Mouse (Mus musculus): ENCODE measurements around the gene Plcb1. TPM values are rescaled to one million over a fixed set of nuclear protein-coding genes. Genes with fewer than 3 reads are reported as not detected.

Gene Plcb1
- polyA plus RNA-seq (2015; fragmentation: Nextera tagmentation; extraction: Ambion mirVana) = 10.7 and 11.8 TPM in 2 replicates

DNA sequence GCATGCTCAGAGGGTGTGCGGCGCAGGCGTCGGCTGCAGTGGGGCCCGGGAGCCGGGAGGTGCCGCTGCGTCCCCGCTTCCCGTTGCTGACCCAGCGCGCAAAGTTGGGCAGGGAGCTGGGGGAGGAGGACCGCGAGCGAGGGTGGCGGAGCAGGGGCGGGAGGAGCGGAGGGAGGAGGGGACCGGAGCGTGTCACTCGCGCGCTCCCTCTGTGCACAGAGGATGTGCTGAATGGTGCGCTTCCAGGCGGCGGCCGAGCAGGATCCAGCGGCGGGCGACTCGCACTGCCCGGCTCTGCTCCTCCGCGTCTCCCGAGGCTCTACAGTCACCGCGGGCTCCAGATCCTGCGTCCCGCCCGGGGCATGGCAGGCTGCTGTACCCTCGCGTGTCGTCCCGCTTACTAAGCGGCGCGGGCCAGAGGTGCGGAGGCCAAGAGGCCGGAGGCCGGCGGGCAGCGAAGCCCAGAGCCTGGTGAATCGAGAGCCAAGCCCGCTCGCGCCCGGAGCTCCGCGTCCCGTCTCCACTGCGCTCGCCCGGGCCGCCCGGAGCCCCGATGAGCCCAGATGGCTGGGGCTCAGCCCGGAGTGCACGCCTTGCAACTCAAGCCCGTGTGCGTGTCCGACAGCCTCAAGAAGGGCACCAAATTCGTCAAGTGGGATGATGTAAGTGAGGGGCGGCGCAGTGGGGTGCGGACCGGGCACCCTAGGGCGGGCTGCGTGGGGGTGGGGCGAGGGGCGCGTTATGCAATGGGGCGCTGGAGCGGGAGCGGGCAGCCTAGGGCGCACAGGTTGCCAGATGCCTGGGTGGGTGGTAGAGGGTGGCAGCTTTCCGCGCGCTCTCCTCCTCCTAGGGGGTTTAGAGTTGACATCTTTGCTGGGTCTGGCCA lies at the start of gene Plcb1:
Gene Plcb1, plus strand, starts transcription at position 98 of the 886 bp plus-strand sequence.
- peak within 1 kb of the TSS; percentile 95 for H3K4me2 ChIP-seq (ENCODE audit: low read depth, low read length)
- H3K9me3 ChIP-seq (ENCODE audit: control insufficient read depth, low read length) = no peaks in the 10 kb centered on the region
- ATAC-seq (ENCODE audit: low read depth) = peak; percentile 98

DNA sequence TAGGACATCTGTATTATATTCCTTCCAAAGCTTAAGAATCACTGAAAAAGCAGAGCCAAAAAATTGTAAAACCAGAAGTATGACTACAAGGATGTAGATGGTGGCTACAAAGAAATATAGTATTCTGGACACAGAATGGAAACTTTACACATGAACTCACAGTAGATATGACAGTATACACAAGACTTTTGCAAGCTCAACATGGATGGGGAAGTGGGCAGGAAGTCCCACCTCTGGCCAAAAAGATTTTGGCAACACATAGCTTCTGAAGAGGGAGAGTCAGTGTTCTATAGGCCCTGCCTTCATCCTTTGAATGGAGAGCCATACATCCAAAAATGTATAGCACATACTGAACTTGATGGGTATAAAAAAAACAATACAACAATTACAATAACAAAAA lies 30.3 kb upstream of the Plcb1 start:
- Histone ChIP-seq H3K4me1 (replicated peaks; ENCODE audit: control insufficient read depth, insufficient read depth, low read length) (no peaks in the 10 kb centered on the region), H3K9me3 (ENCODE audit: control insufficient read depth, low read length) (no peaks in the 10 kb centered on the region), H3K4me3 (ENCODE audit: low read length) (no peak overlapping the region), H3K36me3 (ENCODE audit: control insufficient read depth, insufficient read depth, low read length) (no peaks in the 10 kb centered on the region), H3K27ac (ENCODE audit: low read length) (no peak overlapping the region), H3K4me2 (ENCODE audit: low read depth, low read length) (no peak overlapping the region), H3K9ac (ENCODE audit: low read length) (no peak overlapping the region), H3K27me3 (ENCODE audit: control insufficient read depth, insufficient read depth, low read depth, low read length) (no peaks in the 10 kb centered on the region)
- ATAC-seq (ENCODE audit: low read depth) = no peak

More for the DNA sequence above, at the start of gene Plcb1:
- H3K9ac ChIP-seq (ENCODE audit: low read length) = peak within 1 kb of the TSS; percentile 86
- peak within 1 kb of the TSS; percentile 84 for H3K4me3 ChIP-seq (ENCODE audit: low read length)
- WGBS = under 1% methylated on average over 82 of the region's 88 CpGs
- H3K27me3 ChIP-seq (ENCODE audit: control insufficient read depth, insufficient read depth, low read depth, low read length) = no peaks in the 10 kb centered on the region
- no peaks in the 10 kb centered on the region for H3K36me3 ChIP-seq (ENCODE audit: control insufficient read depth, insufficient read depth, low read length)
- H3K4me1 ChIP-seq (replicated peaks; ENCODE audit: control insufficient read depth, insufficient read depth, low read length) = peaks cover 4% of the 10 kb centered on the region; the same call in 1 of the 2 replicates
- H3K27ac ChIP-seq (ENCODE audit: low read length) = peak within 1 kb of the TSS; percentile 81

DNA sequence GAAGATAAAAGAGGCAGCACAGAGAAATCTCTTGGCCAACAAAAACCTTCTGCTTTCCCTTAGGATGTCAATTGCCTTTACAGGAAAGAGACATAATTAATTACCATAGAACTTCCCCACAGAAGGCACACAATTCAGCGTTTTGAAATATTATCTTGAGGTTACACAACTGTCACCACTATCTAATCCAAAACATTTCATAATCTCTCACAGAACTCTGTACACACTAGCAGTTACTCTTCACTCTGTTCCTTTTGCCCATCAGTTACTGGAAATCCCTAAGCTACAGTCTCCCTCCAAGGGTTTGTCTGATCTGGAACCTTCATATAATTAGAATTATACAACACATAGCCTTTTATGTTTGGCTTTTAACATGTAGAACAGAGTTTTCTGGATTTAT lies 29.8 kb upstream of the Plcb1 start:
- Histone ChIP-seq H3K36me3 (ENCODE audit: control insufficient read depth, insufficient read depth, low read length) (no peaks in the 10 kb centered on the region), H3K9ac (ENCODE audit: low read length) (no peak overlapping the region), H3K4me3 (ENCODE audit: low read length) (no peak overlapping the region), H3K27me3 (ENCODE audit: control insufficient read depth, insufficient read depth, low read depth, low read length) (no peaks in the 10 kb centered on the region), H3K9me3 (ENCODE audit: control insufficient read depth, low read length) (no peaks in the 10 kb centered on the region), H3K4me2 (ENCODE audit: low read depth, low read length) (no peak overlapping the region), H3K27ac (ENCODE audit: low read length) (no peak overlapping the region), H3K4me1 (replicated peaks; ENCODE audit: control insufficient read depth, insufficient read depth, low read length) (no peaks in the 10 kb centered on the region)
- no peak for ATAC-seq (ENCODE audit: low read depth)
- WGBS = 38% methylated on average over 1 of the region's 1 CpGs

DNA sequence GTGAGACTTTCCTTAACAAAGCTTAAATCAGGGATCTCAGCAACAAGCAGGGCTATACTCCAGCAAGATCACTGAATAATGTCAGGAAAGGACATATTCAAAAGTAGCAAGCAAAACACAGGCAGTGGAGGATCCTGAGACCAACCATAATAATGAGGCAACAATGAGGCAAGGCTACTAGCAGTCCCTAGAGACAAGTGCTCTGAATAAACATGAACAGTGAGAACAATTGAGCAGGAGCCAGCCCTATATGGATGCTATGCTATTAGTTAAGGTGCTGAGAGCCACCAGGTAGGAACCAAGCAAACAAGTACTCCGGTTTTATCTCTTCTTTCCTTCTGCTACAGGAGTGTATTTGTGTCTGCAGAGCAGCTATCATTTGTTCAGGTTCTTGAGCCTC lies 24.8 kb upstream of the Plcb1 start:
- no peak for ATAC-seq (ENCODE audit: low read depth)
- no peak overlapping the region for H3K4me3 ChIP-seq (ENCODE audit: low read length)
- H3K27ac ChIP-seq (ENCODE audit: low read length) = no peak overlapping the region
- H3K36me3 ChIP-seq (ENCODE audit: control insufficient read depth, insufficient read depth, low read length) = no peaks in the 10 kb centered on the region
- H3K9me3 ChIP-seq (ENCODE audit: control insufficient read depth, low read length) = no peaks in the 10 kb centered on the region
- 81% methylated on average over 1 of the region's 1 CpGs for WGBS
- H3K27me3 ChIP-seq (ENCODE audit: control insufficient read depth, insufficient read depth, low read depth, low read length) = no peaks in the 10 kb centered on the region
- H3K9ac ChIP-seq (ENCODE audit: low read length) = no peak overlapping the region
- no peak overlapping the region for H3K4me2 ChIP-seq (ENCODE audit: low read depth, low read length)
- no peaks in the 10 kb centered on the region for H3K4me1 ChIP-seq (replicated peaks; ENCODE audit: control insufficient read depth, insufficient read depth, low read length)

GRCm38 (mm10) chr2:134763406-134763990 lies 22.4 kb upstream of the Plcb1 start:
- Histone ChIP-seq H3K9ac (ENCODE audit: low read length) (no peak overlapping the region), H3K27me3 (ENCODE audit: control insufficient read depth, insufficient read depth, low read depth, low read length) (no peaks in the 10 kb centered on the region), H3K36me3 (ENCODE audit: control insufficient read depth, insufficient read depth, low read length) (no peaks in the 10 kb centered on the region), H3K9me3 (ENCODE audit: control insufficient read depth, low read length) (no peaks in the 10 kb centered on the region), H3K4me3 (ENCODE audit: low read length) (no peak overlapping the region), H3K4me2 (ENCODE audit: low read depth, low read length) (no peak overlapping the region), H3K27ac (ENCODE audit: low read length) (no peak overlapping the region), H3K4me1 (replicated peaks; ENCODE audit: control insufficient read depth, insufficient read depth, low read length) (no peaks in the 10 kb centered on the region)
- 91% methylated on average over 8 of the region's 8 CpGs for WGBS
- ATAC-seq (ENCODE audit: low read depth) = no peak

DNA sequence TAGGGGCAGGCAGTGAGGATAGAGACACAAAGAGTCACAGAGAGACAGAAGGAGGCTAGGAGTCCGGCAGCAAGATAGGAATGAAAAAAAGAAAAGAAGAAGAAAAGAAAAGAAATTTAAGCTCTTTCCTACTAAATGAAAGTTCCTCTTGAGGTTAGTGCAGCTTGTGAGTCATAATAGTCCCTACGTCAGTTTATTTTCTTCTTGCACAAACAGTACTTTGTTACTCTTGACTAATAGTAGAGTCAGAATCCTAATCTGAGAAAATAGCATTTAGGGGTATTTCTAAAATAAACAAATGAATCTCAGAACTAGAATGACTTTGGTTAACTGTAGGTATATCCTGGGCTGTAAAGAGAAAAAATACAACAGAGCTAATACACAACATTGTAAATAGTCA lies 21.4 kb upstream of the Plcb1 start:
- no peak overlapping the region for H3K27ac ChIP-seq (ENCODE audit: low read length)
- H3K9me3 ChIP-seq (ENCODE audit: control insufficient read depth, low read length) = no peaks in the 10 kb centered on the region
- H3K36me3 ChIP-seq (ENCODE audit: control insufficient read depth, insufficient read depth, low read length) = no peaks in the 10 kb centered on the region
- no peaks in the 10 kb centered on the region for H3K27me3 ChIP-seq (ENCODE audit: control insufficient read depth, insufficient read depth, low read depth, low read length)
- no peaks in the 10 kb centered on the region for H3K4me1 ChIP-seq (replicated peaks; ENCODE audit: control insufficient read depth, insufficient read depth, low read length)
- WGBS = 86% methylated on average over 2 of the region's 2 CpGs
- ATAC-seq (ENCODE audit: low read depth) = no peak
- no peak overlapping the region for H3K9ac ChIP-seq (ENCODE audit: low read length)
- no peak overlapping the region for H3K4me2 ChIP-seq (ENCODE audit: low read depth, low read length)
- no peak overlapping the region for H3K4me3 ChIP-seq (ENCODE audit: low read length)

- Histone ChIP-seq H3K4me3 (ENCODE audit: low read length) (no peak overlapping the region), H3K27ac (ENCODE audit: low read length) (no peak overlapping the region), H3K4me2 (ENCODE audit: low read depth, low read length) (no peak overlapping the region), H3K27me3 (ENCODE audit: control insufficient read depth, insufficient read depth, low read depth, low read length) (no peaks in the 10 kb centered on the region), H3K9ac (ENCODE audit: low read length) (no peak overlapping the region), H3K36me3 (ENCODE audit: control insufficient read depth, insufficient read depth, low read length) (no peaks in the 10 kb centered on the region), H3K9me3 (ENCODE audit: control insufficient read depth, low read length) (no peaks in the 10 kb centered on the region), H3K4me1 (replicated peaks; ENCODE audit: control insufficient read depth, insufficient read depth, low read length) (no peaks in the 10 kb centered on the region)
- ATAC-seq (ENCODE audit: low read depth) = no peak
- WGBS = 70% methylated on average over 5 of the region's 5 CpGs
These were observed 6.0 kb upstream of the Plcb1 start for GRCm38 (mm10) chr2:134779826-134780225.

DNA sequence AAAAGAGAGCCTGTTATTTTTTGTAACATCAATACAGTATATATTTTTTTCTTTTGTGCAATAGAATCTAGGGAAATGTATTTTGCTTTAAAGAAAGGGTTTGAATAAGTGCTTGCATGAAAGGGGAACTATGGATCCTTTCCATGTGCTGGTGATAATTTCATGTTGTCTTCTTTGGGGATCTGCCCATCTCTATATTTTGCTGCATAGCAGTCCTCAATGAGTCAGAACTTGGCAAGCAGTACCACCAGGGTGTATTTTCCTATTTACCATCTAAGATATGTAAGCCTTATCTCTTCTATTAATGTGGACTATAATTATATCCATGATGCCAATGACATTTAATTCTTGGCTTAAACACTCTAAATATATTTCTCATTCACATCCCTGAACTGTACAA lies 5.6 kb upstream of the Plcb1 start:
- H3K36me3 ChIP-seq (ENCODE audit: control insufficient read depth, insufficient read depth, low read length) = no peaks in the 10 kb centered on the region
- H3K4me1 ChIP-seq (replicated peaks; ENCODE audit: control insufficient read depth, insufficient read depth, low read length) = no peaks in the 10 kb centered on the region; the same call in 1 of the 2 replicates
- H3K9ac ChIP-seq (ENCODE audit: low read length) = no peak overlapping the region
- no peaks in the 10 kb centered on the region for H3K9me3 ChIP-seq (ENCODE audit: control insufficient read depth, low read length)
- H3K4me3 ChIP-seq (ENCODE audit: low read length) = no peak overlapping the region
- H3K4me2 ChIP-seq (ENCODE audit: low read depth, low read length) = no peak overlapping the region
- no peak overlapping the region for H3K27ac ChIP-seq (ENCODE audit: low read length)
- H3K27me3 ChIP-seq (ENCODE audit: control insufficient read depth, insufficient read depth, low read depth, low read length) = no peaks in the 10 kb centered on the region
- ATAC-seq (ENCODE audit: low read depth) = no peak

DNA sequence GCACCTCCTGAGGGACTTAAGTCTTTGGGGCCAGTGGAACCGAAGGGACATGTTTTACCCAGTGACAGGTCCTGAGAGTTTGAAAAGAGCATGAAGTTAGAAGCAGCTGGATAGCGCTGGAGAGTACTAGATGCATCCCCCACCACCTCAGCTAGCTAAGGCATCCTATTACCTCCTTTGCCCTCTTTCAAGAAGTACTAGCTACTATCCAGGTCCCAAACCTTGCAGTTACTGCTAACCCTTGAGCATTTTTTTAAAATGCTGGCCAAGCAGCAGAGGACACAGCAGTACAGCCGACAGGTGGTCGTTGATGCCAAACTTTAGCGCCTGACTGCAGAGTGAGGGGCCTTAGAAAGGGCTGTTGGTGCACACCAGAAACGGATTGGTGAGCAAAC lies 986 bp downstream of the Plcb1 start:
- Histone ChIP-seq H3K27me3 (ENCODE audit: control insufficient read depth, insufficient read depth, low read depth, low read length) (no peaks in the 10 kb centered on the region), H3K9ac (ENCODE audit: low read length) (peak overlapping the region; percentile 86), H3K36me3 (ENCODE audit: control insufficient read depth, insufficient read depth, low read length) (no peaks in the 10 kb centered on the region), H3K4me3 (ENCODE audit: low read length) (peak overlapping the region; percentile 84), H3K27ac (ENCODE audit: low read length) (no peak overlapping the region), H3K4me1 (replicated peaks; ENCODE audit: control insufficient read depth, insufficient read depth, low read length) (peaks cover 4% of the 10 kb centered on the region; the same call in 1 of the 2 replicates), H3K4me2 (ENCODE audit: low read depth, low read length) (peak overlapping the region; percentile 95), H3K9me3 (ENCODE audit: control insufficient read depth, low read length) (no peaks in the 10 kb centered on the region)
- ATAC-seq (ENCODE audit: low read depth) = no peak
- 6% methylated on average over 6 of the region's 6 CpGs for WGBS
